Mouse (Mus musculus) T-helper 2 cell (primary cell): ENCODE results near the gene Lurap1l.
"Not testable (repeated sequence)": the region's sequence is repeated elsewhere in the genome, so short reads cannot be mapped to it uniquely, and the experiment has no call there.

ENCODE experiments used
- in situ Hi-C: fragments of 300-600 bp; cut with MboI, MseI; formaldehyde crosslinking; loops from one replicate; pipeline ENCODE4 v1.15.1; 2025; ENCODE audit warnings: high pct_unique_total_duplicates

The Lurap1l gene

DNA sequence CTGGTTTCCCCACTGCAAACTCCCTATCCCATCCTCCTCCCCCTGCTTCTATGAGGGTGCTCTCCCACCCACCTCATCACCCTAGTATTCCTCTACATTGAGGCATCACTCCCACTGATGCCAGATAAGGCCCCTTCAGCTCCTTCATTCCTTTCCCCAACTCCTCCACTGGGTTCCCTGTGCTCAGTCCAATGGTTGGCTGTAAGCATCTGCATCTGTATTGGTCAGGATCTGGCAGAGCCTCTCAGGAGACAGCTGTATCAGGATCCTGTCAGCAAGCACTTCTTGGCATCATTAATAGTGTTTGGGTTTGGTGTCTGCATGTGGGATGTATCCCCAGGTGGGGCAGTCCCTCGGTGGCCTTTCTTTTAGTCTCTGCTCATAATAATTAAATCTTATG, 6.7 kb downstream of the Lurap1l start:
- in situ Hi-C loops, result not testable (repeated sequence)

DNA sequence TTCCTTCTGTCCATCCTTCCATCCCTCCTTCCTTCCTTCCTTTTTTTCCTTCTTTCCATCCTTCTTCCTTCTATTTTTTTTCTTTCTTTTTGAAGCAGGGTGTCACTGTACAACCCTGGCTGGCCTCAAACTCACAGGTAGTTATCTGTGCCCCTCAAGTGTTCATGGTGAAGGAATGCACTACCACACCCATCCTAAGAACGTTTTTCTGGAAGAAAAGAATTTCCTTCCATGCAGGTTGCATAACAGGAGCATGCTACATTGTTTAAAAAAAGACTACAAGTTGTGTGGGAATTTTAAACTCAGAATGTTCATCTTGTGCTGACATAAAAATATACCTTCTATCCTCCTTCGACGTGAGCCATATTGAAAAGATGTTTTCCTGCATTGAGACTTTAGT, 7.4 kb downstream of the Lurap1l start:
- in situ Hi-C loops, result no loop called here

DNA sequence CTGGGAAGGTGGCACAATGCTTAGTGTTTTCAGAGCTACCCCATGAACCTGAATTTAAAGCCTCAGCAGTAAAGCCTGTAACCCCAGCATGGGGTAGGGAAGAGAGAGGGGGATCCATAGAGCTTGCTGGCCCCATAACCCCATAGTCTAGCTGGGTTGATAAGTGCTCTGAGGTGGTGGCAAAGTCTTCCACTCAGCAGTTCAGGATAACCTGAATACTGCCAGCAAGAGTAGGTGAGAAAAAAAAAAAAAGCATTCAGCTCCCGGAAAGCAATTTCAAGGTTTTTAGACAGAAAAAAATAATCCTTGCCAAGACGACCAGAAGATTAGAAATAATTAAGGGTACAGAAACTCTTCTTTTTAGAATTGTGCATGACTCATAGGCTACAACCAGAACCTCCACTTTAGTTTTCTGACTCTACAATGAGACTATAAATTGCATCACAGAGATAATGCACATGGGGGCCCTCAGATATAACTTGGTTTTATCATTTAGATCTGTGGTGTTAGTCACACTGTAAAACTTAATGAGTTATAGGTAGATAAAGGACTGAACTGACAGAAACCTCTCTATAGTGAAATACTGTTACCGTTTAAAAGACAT, 8.2 kb downstream of the Lurap1l start:
- in situ Hi-C loops, result no loop called here

DNA sequence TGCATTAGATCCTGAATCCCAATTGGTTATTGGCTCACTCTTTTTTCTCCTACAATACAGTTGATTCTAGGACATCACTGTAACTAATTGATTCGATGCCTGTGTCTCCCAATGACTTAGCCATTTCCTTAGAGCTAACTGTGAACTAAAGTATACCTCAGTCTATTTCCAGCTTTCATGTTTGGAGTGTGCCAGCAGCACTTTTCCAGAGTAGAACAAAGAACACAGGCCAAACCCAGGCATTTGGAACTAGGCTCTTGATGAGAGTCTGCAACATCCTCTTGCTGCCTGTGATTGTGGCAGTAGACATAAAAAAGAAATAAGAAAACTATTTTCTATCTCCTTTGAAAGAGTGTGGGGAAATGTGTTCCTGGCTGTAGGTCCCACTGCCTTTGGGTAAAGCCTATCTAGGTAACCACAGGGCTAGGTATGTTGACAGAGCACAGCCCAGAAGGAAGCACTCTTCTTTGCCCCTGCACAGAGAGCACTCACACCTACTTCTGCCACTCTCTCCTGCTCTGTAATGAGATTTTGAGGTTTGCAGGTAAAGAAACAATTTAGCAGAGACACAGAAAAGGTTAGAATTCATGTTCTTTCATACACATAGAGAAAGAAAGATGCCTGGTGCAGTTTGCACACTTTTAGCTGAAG, 8.9 kb downstream of the Lurap1l start:
- in situ Hi-C loops, result no loop called here

DNA sequence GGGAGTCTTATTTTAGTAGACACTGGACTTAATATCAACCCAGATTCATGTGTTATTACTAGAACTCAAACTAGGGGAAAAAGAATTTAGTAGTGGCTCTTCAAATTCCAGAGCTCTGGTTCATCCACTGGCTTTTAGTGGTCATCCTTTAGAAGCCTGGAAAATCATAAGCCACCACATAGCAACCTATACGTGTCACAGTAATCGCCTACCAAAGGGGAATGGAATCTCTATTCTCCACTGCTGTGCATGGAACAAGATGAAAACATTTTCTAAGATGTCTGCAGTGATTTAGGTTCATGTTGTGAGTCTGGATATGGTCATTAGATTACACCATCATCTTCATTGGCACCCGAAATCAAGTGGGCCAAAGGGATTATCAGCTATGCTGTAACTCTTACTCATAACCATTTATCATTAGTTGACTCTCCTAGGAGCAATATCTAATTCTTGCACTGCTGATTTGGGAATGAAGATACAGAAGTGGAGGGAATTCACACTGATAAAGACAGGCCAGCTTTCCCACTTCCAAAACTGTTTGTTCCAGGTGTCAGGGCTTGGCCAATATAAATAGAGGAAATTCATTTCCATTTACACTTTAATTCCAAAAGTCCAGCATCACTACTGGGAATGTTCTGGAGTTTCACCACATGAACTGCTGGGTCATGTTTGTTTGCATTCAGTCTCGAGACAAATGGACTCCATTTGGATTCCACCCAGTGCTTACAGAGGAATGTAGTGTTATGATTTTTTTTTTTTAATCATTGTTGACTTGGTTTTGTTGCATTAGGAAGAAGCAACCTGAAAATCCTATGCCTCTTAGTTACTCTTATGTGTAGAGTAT, 11.4 kb downstream of the Lurap1l start:
- in situ Hi-C loops, result no loop called here

DNA sequence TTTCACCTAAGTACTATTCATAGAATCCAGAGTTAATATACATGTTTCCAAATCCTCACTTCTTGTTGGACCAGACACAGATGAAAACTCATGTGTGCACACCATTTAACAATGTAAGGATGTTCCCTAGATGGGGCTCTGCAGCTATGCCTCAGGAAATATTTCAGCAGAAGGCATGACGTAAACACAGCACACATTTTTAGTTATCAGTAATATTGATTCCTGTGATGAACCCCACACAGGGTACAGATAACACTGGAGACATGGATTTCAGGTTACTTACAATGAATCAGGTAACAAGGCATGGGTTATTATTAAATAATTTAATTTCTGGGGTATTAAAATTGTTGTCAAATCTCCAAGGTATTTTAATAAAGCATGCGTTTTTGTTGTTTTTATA, 12.2 kb downstream of the Lurap1l start:
- in situ Hi-C loops, result no loop called here

DNA sequence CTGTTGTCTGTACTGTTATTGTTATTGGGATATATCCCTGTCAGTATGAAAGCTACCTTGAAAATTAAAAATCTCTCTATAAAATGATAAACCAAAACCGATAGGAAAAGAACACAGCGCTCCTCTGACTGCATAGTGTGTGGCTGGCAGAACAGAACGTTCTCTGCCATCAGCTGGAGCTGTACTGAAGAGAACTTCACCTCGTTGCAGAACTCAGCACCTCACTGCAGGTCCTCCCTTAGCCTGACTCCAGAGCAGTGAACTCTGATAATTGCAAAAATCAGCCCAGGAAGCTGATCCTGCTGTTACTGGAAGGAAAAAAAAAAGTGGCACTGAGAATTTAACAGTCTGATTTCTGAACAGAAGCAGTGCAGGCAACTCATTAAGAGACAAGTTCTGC, 14.4 kb downstream of the Lurap1l start:
- in situ Hi-C loops, result no loop called here

DNA sequence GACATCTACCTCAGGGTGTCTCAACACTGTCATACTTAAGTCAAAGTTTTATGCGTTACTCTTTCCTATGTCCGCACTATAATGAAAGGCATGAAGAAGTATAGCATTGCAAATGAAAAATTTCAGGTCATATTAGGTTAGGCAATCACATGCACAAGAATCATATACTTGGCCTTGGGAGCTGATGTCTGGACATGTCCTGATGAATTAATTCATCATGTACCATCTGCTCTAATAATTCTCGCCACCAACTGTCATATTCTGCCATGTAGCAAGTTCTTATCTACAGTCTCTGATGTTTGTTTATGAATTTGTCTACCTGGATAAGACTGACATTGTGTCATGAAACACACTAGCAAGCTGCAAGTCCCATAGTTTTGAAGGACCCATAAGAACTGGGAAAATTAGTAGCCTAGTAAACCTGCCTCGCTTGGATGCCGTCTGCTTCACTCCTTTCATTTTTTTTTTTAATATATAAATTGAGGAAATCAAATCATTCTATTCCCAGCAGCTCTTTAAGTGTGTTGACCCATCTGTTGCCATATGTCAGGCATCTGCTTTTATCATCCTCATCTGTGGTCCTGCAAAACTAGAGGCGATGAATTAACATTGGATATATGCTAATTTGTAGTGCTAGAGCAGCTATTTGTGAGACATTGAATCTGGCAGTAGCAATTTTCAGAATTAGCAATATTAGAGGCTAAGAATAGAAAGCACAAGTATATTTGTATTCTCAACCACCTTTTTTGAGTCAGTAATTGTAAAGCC, 15.5 kb downstream of the Lurap1l start:
- in situ Hi-C loops, result no loop called here

DNA sequence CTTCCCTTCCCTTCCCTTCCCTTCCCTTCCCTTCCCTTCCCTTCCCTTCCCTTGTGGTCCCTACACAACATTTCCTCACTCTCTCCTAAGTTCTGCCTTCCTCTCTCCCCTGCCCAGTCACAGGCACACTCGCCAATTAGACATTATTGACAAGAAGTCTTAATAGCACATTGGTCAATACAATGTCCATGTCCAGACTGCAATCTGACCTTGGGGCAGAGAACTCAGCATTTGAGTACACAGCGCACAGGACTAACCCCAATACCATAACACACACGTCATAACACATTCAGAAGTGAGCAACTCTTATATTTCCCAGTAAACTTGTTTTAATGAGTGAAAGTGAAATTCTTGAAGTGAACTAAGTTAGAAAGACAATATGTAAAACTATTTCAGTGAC, 24.3 kb downstream of the Lurap1l start:
- in situ Hi-C loops, result no loop called here

DNA sequence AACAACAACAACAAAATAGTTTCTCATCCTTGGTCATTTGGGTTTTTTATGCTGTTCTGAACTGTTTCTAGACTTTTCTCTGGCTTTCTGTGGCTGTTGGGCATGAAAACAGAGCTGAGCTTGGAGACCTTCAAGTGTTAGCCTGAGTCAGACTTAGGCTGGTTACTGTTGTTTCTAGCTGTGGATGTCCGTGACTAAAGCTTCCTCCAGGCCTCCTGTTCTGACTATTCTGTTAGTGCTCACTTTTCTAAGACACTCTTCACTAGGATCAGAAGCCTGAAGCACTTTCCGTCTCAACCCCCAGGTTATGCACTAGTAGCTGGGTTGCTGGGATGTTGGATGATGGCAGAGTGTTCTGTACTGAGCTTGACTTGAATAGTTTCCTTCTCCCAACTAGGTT, 28.7 kb downstream of the Lurap1l start:
- in situ Hi-C loops, result no loop called here

DNA sequence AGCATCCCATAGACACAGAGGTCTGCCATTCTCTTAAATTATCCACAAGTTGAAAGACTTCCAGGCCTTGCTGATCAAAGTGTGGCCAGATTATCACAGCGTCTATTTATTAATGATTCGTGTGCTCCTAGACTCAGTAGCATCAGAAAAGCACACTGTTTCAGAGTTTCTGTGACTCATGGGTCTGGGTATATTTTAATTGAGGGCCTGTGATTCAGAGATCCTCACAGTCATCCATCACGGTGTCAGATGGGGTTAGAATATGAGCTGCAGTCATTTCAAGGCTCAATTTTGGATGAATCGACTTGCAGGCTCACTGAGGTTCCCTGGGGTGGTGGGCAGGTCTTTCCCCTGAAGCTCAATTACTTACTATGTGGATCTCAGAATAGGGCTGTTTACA, 30.5 kb downstream of the Lurap1l start:
- in situ Hi-C loops, result no loop called here

DNA sequence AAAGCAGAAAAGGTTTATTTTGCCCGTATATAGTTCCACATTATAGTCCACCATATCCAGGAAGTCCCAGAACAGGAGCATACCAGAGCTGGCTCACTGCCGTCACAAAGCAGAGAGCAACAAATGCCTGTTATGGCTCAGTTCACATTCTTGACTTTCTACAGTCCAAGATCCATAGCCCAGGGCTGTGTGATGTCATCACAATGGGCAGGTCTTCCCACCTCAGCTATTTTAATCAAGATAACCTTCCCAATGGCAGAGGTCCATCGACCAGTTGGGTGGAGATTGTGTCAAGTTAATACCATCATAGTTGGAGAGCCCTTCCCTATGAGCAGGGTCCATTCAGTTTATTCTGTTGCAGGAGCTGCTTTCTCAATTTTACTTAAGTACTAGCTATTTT, 31.5 kb downstream of the Lurap1l start:
- in situ Hi-C loops, result no loop called here

DNA sequence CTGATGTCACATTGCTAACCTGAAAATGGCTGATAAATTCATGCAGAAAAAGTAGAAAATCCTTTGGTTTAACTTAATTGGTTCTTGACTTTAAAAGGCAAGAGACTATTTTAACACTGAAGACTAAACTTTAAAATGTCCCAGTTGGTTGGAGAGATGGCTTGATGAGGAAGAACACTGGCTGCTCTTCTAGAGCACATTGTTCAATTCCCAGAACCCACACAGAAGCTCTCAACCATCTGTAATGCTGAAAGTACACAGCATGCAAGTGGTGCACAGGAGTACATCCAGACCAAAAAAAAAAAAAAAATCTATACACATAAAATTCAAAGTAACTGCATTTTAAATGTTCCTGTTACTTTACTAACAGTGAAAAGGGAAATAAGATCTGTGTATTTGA, 34.2 kb downstream of the Lurap1l start:
- in situ Hi-C loops, result no loop called here

DNA sequence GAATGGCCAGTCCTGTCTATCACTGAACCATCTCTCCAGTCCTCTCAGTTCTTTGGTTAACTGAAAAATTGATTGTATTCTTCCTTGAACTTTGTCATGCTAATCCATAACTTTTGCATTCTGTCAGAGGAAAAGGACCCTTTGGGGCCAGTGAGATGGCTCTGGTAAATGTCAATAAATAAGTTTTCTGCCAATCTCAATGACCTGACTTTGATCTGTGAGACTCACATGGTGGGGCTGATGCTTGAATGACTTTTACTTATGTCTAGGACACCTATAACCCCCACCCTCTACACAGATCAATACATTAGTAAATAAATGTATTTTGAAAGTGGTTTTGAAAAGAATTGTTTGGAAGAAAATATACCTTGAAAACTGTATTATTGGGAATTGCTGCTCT, 38.7 kb downstream of the Lurap1l start:
- in situ Hi-C loops, result no loop called here

DNA sequence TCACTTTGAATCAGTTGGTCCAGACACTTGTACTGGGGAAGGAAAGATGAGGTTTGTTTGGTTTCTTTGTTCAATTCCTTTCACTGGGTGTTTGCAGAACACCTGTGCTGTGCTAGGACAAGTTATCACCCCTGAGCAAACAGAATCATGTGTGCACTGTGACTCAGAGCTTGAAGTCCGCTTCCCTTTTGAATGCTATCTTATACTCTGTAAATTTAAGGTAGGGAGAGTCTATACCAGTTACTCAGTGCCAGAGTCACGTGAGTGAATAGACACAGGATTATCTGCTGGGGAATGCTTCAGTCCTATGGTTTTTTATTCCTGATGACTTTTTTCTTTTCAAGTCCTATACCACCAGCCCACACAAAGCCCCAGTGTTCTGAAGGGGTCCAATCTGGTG, 39.3 kb downstream of the Lurap1l start:
- in situ Hi-C loops, result no loop called here

DNA sequence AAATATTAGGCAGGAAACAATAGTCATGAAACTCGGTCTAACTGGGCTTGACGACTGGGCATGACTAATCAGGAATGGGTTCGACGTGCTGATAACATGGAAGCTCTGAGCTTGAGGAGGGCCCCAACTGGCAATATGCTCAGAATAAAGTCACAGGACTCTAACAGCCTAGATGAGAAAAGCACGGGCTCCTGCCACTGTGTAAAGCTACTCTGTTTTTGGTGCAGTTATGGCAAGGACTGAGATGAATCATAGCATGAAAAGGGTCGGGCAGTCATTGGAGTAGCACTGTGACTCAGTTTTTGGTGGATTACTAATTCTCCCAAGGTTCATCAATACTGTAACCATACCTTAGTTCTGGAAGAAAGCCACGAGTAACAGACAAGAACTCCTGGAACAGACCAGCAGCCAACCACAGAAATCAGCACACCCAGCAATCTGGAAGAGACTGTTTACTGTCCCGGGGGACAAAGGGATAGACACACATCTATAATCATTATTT, 39.9 kb downstream of the Lurap1l start:
- in situ Hi-C loops, result no loop called here

DNA sequence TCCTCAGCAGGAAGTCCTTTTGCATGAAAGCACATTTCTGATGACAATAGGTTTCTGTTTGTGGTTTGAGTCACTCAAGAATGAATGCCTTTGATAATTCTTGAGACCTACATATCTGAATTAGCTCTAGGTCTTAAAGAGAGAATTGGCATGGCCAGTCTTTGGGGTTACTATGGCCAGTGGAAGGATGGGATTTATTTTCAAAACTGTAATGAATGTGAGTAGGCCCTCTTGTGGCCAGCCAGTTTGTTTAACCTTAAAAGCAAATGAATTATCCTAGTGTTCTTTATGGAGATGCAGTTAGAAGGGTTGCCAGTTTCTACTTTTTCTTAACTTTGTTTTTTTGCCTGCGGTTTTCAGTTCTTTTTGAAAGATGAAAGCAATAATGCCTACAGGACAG, 42.2 kb downstream of the Lurap1l start:
- in situ Hi-C loops, result no loop called here

DNA sequence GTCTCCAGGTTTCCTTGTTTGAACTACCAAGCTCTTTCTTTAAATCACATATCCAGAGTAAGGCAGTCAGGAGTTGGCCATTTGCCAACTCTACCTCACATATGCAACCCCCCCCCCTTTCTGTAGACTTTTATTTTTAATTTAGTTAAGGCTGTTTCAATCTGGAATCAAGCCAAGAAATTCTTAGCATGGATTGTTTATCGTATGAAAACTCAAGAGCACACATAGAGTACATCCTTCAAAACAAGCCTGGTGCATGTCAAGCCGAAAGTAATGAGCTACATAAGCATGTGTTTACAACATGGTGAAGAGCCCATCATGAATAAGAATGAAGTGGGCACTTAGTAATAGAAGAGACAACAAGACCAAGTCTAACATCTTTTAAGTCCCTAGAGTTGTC, 45.5 kb downstream of the Lurap1l start:
- in situ Hi-C loops, result no loop called here

DNA sequence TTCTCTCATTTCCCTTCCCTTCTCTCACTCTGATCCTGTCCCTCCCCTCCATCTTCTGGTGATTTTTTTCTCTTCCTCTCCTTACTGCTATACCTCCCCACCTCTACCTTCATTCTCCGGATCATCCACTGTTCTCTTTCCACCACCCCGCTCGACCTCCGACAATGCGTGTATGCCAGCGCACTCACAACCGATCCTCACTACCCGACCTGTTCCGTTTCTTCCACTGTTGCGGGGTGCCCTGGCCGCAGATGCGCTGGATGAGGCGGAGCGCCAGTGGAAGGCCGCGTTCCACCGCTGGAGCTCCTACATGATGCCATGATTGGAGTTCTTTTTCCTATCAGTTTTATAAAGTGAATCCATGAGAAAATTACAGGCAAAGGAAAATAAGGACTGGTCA, 57.1 kb downstream of the Lurap1l start:
- in situ Hi-C loops, result no loop called here

DNA sequence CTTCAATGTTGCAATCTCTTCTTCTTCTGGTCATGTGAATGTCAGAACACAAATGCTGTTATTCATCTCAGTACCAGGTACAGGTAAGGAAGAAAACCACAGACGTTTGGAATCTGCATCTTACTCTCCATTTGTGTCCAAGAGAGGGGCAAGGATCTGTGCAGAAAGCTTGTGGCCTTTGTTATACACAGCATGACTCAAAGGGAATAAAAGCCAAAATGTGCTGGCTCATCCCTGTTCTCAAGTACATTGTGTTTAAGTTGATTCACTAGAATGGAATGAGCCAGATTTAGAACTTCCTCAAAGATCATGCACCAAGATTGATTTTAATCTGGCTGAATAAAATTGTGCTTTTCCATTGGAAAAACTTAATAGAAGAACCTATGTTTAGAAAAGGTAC, 61.4 kb downstream of the Lurap1l start:
- in situ Hi-C loops, result no loop called here

DNA sequence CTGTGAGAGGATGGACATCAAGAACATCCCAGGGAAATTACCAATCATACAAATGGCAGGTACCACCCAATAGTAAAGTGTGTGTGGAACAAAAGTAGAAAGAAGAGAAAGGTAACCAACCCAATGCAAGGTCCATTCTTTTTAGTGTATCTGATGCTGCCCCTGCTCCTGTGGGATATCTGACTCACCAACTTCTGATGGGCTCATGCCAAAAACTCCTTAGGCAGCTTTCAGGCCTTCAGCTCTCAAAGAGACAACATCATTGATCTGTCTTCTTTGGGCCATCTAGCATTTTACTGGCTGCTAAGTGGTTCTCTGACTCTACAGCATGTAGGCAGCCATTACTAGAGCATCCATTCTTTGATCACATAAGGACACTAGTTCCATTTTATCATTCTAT, 63.5 kb downstream of the Lurap1l start:
- in situ Hi-C loops, result no loop called here

DNA sequence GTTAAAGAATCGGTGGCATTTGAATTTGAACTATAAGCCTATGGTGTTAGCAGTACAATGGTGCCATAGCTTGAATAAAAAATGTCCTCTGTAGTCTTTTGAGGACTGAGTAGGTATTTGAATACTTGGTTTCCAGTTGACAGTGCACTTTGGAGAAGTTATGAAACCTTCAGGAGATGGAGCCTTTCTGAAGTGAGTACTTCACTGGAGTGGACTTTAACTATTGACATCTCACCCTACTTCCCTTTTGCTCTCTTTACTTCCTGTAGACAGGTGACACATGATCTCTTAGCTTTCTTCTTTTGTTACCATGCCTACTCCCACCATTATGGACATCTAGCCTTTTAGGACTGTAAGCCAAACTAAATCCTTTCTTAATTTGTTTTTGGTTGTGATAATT, 80.4 kb downstream of the Lurap1l start:
- in situ Hi-C loops, result no loop called here
